Mouse (Mus musculus) heart, postnatal 4 days (tissue): ENCODE data around the gene Maged1. TPM values are rescaled to one million over a fixed set of nuclear protein-coding genes. Genes with fewer than 3 reads are reported as not detected.
A peak's percentile ranks its signal among the peaks of the same experiment; 100 is the strongest.
"Not testable (repeated sequence)": the region's sequence is repeated elsewhere in the genome, so short reads cannot be mapped to it uniquely, and the experiment has no call there.

Source experiments
- DNase-seq: peaks from one replicate; pipeline ENCODE4 v3.0.0; 2021
- total RNA-seq, 2 experiments: library from RNA; stranded (reverse); gene quantifications; 2 replicates each; pipeline ENCODE4 v1.2.3; 2021

Gene Maged1
- total RNA-seq: 100 to 1,000 TPM; 269 to 273 TPM

DNA sequence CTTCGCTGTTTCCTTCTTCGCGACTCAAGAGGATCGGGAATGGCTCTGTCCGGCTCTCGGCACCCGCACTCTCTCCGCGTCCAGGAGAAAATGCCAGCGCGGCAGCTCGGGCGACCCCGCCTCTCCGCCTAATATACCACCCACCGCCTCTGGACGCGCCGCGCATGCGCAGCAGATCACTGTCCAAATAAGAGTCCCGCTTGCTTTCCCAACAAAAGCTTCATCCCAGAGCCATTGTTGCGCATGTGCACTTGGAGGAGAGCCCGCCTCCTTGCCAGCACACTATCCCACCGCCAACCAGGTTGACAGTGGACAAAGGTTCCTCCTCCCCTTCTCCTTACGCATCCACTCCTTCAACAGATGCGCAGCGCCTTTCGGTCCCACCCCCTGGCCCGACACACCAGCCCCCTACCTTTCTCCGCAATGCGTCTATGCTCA lies at the start of gene Maged1:
Gene Maged1, minus strand, starts transcription at position 226 of the 438 bp plus-strand sequence.
- peak; percentile 93 for DNase-seq

DNA sequence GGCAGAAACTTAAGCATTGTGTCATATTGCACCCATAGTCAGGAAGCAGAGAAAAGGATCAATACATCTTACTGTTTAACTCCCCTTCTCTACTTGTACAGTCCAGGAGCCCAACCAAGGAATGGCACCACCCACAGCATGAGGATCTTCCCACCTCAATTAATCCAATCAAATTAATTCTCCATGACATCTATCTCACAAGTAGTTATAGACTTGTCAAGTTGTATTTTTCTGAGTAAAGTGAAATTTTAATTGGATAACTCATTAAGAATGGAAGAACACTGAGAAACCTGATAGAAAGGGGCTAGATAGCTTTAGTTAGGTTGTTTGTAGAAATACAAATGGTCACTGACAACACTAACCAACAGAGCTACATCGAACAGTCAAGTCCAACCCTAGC lies 38.3 kb upstream of the Maged1 start:
- no peak for DNase-seq

DNA sequence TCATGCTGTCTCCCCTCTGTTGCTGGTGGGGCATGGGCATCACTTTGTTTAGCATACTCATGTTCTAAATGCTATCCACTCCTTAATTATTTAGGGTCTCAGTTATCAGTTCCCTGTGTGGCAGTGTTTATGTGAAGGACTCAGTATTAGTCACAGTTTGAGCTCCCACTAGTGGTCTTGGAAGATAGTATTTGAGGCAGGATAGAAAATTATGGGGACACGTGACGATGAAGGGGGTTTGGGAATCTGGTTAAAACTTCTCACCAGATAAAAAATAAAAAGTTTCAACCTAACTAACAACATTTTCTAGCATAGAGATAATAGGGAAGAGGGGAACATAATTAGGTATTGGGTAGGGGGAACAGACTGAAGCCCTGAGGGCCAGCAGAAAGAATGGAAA lies 22.8 kb upstream of the Maged1 start:
- DNase-seq: no peak

DNA sequence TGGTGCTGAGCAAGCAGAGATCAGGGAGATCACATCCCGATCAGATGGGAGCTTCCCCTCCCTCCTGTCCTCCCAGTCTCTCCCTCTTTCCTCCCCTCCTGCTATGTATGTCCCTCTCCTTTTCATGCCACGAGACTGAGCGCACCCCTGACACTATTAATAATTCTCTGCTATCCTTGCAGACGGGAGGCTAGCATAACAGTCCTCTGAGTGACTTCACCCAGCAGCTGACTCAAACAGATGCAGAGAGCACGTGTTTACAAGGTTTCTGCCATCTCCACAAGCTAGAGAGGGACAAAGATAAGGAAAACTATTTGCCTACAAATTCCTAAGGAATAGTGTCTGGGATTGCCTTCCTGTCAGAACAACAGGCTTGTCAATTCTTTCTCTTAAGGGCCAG lies 20.4 kb upstream of the Maged1 start:
- DNase-seq: no peak

DNA sequence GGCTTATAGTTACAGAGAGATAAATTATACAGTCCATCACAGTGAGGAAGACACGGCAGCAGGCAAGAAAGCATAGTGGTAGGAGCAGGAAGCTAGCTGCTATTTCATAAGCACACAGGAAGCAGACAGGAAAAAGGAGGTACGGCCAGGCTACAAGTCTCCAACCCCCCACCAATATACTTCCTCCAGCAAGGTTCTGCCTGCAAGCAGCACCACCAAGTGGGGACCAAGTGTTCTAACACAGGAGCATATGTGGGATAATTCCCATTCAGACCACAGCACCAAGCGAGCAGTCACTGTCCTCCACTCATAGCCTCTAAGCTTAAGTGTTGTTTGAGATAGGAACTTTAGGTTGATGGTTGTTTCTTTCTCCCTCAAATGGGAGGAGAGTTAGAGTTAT lies 6.3 kb upstream of the Maged1 start:
- DNase-seq: no peak

DNA sequence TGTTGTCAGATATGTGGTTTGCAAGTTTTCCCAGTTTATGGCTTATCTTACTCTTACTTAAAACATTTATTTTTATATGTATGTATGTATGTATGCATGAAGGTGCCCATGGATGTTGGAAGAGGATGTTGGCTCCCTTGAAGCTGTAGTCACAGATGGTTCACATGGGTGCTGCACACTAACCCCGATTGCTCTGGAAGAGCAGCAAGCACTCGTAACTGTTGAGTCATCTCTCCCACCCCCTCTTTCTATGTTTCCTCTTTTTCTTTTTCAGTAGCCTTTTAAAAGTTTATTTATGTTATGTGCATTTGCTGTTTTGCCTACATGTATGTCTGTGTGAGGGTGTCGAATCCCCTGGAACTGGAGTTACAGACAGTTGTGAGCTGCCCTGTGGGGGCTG lies 4.0 kb upstream of the Maged1 start:
- no peak for DNase-seq

DNA sequence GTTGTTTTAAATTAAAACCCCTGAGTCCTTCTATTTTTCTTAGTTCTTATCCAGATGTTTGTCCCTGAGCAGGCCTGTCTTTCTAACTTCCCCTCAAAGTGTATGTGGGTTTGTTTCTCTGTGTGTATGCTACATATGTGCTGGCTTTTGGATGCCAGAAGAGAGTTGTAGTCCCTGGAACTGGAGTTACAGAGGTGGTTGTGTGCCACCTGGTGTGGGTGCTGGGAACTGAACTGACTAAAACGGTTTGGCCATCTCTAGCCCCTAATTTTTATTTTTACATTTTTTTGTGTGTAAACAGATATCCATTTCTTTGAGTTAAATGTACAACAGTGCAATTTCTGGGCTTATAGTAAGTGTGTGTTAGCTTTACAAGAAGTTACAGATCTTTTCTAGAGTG lies 3.0 kb upstream of the Maged1 start:
- peak; percentile 44 for DNase-seq

DNA sequence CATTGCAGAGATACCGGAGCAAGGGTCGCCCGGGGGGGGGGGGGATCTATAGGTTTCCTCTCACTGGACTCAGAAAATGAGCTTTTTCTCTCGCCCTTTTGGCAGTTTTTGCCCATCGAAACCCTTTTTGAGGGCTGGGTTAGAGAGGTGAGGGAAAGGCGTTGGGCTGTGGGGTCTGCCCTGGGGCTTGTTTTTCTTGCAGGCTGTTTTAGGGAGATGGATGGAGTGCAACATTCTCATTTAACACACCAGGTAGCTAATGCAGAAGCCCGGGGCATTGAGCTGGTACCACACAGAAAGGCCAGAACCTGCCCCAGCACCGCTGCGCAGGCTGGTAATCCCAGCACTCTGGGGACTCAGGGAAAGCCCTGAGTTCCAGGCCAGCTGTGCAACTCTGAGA lies 593 bp upstream of the Maged1 start:
- no peak for DNase-seq

DNA sequence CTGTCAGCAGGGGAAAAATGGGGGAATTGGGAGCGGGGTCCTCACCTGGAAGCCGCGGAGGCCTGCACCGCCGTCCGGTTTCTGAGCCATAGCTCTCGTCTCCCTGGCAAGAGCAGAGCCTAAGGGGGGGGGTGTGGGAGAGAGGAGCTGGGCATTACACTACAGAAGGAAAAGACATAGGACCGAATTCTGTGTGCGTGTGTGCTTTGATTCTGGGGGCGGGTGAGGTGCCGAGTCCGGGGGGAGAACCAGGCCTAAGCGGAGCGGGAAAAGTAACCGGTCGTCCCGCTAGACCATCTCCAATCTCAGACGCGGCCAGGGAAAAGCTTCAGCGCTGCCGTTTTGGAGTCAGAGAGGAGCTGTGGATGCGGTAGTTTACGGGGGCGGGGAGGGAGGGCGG lies 737 bp downstream of the Maged1 start:
- DNase-seq: peak; percentile 24

DNA sequence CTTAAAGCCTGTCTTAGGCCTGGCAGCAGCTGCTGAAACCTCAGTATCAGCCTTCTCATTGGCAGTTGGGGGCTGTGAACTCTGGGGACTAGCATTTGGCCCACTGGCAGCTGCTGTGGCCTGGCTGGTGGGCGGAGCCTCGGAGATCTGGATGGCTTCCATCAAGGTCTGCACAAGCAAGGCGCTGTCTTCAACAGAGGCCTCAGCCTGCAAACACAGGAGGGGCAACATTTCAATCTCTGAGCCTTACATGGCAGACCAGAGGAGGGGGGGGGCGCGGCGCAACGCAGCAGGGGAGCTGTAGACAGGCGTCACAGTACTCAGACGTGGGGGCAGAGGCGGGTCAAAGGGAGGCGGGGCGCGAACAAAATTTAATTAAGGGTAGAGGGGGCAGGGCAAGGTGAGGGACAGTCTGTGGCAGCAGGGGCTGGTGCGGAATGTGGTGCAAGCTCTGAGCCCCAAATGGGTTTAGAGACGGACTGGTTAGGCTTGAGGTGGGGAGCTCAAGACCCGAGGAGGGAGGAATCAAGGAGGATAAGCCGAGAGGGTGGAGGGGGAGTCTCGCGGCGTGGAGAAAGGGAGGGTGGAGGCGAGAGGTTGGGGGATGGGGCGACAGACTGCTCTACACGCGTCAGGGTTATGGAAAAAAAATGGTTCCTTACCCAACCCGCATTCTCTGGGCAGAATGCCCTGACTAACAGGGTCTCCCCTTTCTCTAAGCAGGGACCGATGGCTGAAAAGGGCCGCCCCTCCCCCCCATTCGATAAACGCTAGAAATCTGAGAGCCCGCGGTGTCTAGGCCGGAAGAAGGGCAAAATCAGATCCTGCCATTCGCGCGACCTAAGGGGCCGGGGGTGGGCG lies 1.4 kb downstream of the Maged1 start:
- peak; percentile 81 for DNase-seq

DNA sequence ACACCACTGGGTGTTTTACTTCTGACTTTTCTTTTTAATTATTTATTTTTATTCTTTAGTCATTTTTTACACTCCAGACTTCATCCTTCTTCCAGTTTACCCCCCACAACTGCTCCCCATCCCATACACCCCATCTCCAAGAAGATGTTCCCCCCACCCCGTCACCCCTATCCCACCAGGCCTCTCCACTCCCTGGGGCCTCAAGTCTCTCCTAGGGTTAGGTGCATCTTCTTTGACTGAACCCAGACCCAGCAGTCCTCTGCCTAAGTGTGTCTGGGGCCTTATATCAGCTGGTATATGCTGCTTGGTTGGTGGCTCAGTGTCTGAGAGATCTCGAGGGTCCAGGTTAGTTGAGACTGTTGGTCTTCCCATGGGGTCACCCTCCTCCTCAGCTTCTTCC lies 7.6 kb downstream of the Maged1 start:
- no peak for DNase-seq

DNA sequence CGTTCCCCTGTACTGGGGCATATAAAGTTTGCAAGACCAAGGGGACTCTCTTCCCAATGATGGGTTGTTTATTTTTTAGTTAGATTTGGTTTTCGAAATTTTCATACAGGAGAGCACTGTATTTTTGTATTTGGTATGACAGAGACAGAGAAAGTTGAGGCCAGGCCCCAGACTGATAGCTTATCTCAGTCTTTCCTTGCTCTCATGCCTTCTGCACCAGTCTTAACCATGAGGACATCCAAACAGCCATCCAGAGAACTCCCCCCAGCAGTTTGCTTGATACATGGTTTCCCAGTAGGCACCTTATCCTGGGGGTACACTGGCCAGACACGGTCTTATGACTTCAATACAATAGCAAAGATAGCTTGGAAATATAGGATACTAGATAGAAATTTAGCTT lies 11.6 kb downstream of the Maged1 start:
- DNase-seq: no peak

DNA sequence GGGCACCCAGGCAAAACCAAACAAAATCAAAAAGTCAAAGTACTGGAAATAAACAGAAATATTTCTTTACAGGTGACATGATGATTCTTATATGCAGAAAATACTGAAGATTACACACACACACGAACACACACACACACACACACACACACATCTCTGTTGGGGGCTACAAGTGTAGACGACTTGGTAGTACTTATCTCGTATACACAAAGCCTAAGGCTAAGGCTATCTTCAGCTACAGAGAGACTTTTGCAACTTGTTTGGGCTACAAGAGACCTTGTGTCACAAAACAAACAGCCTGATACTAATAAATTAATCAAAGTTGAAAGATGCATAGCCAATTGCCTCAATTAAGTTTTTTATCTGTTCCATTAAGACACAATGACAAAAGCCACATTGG lies 19.8 kb downstream of the Maged1 start:
- DNase-seq: no peak

DNA sequence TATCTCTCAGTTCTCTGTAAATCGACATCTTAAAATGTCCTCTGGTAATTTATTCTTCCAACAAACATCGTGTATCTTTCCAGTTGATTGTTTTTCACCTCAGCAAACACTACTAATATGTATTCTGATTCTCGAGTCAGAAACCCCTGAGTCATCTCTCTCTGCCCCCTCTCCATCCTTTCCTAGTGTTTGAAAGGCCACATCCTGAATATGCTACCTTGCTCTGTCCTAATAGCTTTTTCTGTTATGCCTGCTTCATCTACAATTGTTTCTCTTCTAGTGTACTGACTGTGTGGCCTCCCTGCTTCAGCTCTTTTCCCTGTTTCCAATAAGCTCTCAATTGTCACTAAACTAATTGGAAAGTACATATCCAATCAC lies 33.5 kb downstream of the Maged1 start:
- DNase-seq: no peak

DNA sequence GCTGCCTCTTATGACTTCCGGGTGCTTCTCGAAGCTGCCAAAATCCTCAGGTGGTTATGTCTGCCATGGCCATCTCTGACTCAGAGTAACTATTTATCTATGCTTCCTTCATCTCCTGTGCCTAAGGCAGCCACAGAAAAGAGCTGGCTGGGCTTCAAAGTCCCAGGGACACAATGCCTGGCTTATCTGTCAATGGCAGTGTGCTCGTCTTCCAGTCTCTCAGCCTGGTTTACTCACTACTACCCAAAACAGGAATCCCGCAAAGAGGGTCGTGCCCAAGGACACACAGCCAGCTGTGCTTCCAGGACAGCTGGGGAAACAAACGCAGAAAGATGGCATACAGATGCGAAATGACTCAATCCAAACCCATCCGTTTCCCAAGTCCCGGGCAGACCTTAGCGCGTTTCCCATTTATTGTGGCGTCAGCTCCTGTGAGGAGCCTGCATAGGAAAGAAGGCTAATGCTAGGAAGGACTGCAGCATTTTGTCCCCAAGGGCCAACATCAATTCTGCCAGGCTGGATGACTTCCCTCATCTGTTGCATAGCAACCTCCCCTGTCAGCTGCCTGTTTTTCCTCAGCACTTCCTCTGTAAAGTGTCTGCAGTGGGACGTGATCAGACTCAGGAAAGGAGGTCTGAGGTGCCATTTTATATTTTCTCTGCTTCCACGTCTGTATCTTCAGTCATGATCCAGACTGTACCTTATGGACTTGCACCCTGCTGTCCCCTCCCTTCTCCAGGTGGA lies 34.1 kb downstream of the Maged1 start:
- DNase-seq: not testable (repeated sequence)

DNA sequence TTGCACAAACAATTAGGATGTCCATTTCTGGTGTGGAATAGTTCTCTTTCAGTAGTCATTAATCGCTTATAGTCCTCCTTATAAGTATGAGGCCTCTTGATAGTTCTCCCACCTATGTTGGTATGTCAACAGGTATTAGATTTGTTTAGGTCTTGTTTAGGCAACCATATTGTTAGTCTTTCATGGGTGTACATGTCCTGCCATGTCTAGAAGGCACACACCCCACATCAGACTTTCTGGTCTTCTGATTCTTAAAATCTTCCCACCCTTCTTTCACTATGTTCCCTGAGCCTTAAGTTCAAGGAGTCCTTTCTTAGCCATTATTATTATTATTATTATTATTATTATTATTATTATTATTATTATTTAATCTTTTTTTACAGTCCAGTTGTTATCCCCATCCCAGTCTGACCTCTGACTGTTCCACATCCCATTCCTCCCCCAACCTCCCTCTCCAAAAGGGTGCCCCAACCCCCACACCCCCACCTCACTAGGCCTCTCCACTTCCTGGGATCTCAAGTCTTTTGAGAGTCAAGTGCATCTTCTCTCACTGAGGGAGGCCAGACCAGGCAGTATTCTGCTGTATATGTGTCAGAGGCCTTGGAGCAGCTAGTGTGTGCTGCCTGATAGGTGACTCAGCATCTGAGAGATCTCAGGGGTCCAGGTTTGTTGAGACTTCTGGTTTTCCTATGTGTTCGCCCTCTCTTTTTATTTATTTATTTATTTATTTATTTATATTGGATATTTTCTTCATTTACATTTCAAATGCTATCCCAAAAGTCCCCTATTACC lies 55.7 kb downstream of the Maged1 start:
- DNase-seq: no peak

Other genes with a start within 250 kb of the Maged1 start
- not detected for gene Fam90a1b, start 175.4 kb downstream of the Maged1 start, total RNA-seq
- 100 to 1,000 TPM; 145 to 186 TPM for gene Apoo, start 175.0 kb downstream of the Maged1 start, total RNA-seq
- 1 to 10 TPM; 1.6 to 1.8 TPM for gene Gspt2, start 93.9 kb upstream of the Maged1 start, total RNA-seq
- 1 to 10 TPM; 5.6 to 6.1 TPM for gene Zxdb, start 182.4 kb upstream of the Maged1 start, total RNA-seq